Mouse (Mus musculus) heart, postnatal 25 days (tissue): ENCODE measurements at regions not wholly inside any gene's neighbourhood (a gene's known extent, or its start where the extent isn't known, plus 50 kb on each side); places are given as distances from the start of the nearest gene placed in this dataset.

Experiments
- DNase-seq: peaks from one replicate; pipeline ENCODE4 v3.0.0; 2022; ENCODE audit warnings: low spot score
- intact Hi-C: fragments of 180-260 bp; cut with DNase I; formaldehyde crosslinking; loops from one replicate; pipeline ENCODE4 v1.15.1; 2025

DNA sequence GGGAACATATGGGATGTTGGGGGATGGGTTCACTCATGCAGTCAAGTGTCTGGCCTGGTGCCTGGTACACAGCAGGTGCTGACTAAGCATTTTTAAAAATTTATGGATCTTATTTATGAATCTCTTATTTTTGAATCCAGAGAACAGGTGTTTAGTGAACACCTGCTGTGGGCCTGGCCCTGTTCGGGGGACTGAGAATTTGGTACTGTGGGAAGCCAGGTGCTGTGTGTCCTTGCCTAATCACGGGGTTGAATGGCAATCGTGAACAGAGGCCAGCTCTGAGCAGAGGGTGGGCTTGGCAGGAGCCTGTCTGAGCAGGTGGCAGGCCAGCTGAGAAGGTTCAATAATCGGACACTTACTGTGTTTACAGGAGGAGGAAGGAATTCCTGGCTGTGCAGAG, 261.5 kb downstream of the Matn1 start:
- no peak for DNase-seq
- intact Hi-C loops, result no loop called here

- no peak for DNase-seq
- intact Hi-C loops, result no loop called here
Observed at GRCm38 (mm10) chr4:131206181-131206885, 262.1 kb downstream of the Matn1 start.

GRCm38 (mm10) chr4:131206886-131207200, 262.7 kb downstream of the Matn1 start:
- DNase-seq, result no peak
- intact Hi-C loops, result no loop called here

- no peak for DNase-seq
- intact Hi-C loops, result no loop called here
Observed at GRCm38 (mm10) chr4:131207249-131207648, 263.1 kb downstream of the Matn1 start.

DNA sequence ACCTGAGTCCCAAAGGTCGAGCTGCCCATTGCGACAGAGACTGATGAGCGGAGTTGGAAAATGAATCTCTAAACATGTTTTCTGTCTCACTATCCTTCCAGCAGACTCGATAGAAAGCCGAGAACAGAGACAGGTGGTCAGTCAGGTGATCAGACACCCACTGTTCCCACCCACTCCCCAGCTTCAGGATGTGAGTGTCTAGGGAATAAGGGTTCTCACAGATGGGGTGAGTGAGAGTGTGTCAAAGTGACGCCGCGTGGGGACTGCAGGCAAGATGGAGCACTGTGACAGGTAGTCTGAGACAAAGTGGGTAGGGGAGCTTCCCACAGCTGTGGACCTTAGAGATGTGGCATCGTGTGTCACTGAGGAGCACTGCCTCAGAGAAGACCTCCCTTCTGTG, 264.0 kb downstream of the Matn1 start:
- intact Hi-C loops, result no loop called here
- no peak for DNase-seq

DNA sequence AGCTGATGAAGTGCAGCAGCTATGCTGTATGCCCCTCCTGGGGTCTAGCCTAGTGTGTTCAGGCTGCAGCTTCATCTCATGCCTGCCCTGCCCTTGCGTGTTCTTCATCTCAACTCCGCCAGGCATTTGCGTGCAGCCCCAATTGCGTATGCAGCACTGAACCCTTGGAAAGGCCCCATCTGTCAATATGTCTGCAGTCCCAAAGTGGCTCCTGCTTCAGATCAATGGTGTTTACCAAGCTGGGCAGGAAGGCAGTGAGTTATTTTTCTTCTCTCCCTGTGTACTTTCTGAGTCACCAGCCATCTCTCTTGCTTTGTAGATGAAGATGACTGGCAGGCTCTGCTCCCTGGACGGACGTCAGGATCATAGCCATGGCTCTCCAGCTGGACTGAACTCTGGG, 264.5 kb downstream of the Matn1 start:
- DNase-seq, result no peak
- intact Hi-C loops, result no loop called here

DNA sequence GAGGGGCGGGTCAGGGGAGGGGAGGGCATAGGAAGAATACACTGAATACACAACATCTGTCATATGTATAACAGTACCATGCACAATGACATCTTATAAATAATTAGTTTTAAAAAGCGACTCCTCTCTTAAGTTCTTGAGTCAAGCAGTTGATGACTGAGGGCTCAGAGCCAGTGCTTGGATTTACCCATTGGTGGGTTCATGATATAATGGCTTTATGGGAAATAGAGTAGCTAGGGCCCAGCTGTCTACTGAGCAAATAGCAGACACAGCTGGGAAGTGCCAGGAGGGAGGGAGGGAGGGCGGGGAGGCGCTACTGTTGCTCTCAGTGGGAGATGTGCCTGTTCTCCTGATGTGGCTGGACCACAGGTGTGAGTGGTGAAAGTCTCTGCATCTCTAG, 268.5 kb downstream of the Matn1 start:
- intact Hi-C loops, result no loop called here
- no peak for DNase-seq

- intact Hi-C loops, result no loop called here
- DNase-seq, result no peak
Observed at GRCm38 (mm10) chr4:131215682-131216081, 271.5 kb downstream of the Matn1 start.

DNA sequence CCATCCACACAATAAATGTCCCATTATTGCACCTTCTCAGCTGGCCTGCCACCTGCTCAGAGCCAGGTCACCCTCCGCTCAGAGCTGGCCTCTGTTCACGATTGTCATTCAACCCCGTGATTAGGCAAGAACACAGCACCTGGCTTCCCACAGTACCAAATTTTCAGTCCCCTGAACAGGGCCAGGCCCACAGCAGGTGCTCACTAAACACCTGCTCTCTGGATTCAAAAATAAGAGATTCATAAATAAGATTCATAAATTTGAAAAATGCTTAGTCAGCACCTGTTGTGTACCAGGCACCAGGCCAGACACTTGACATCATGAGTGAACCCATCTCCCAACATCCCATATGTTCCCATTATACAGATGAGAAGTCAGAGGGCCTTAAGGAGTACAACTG, 272.2 kb downstream of the Matn1 start:
- DNase-seq, result no peak
- intact Hi-C loops, result no loop called here

DNA sequence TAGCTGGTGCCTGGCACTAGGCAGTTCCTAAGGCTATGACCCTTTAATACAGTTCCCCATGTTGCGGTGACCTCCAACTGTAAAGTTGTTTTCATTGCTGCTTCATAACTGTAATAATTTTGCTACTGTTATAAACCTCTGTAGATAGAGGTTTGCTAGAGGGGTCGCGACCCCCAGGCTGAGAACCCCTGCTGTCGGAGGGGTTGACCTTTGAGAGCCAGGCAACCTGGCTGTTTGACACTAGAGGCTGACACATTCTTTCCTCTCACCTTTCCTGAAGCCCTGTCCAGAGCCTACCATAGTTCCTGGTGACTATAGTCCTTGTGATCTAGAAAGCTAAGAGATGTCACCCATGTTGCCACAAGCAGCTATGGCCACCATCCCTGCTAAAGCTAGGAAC, 272.9 kb downstream of the Matn1 start:
- no peak for DNase-seq
- intact Hi-C loops, result no loop called here

DNA sequence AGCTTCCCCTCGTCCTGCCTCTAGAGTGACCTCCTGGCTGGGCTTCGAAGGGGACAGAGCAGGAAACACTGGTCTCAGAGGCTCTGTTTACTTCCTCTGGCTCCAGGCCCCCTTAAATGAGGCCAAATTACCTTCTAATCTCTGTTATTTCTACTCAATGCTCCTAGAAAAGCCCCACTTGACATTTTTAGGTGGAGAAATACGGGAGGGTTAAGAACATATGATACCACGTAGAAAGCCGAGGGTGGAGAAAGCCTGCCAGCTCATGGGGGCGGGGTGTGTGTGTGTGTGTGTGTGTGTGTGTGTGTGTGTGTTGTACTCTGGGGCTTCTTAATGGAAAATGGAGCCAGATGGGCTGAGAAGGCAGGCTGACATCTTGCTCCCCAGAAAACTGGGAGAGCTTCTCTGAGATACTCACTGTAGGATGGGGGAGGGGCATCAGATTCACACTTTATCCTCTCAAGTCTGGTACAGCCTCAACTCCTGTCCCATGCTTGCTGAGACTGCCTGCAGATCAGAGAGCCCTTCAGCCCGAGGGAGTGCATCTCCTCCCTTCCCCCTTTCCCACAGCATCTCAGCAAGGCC, 273.5 kb downstream of the Matn1 start:
- DNase-seq, result no peak
- intact Hi-C loops, result no loop called here

DNA sequence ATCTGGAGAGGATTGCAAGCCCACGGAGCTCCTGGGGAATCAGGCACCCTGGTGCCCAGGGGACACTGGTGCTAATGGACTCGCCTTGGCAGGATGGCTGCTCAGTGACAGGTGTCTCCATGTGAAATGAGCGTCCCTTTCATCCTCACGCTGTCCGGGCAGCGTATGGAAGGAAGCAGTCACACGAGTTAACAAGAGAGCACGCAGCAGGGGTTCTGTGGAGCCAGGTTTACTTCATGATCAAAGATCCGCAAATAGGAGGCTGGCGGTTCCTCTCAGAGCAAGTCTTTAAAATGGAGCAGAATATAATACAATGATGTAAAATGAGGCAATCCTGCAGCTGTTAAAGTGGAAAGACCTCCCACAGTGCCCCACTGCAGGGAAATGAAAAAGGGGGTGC, 276.8 kb downstream of the Matn1 start:
- no peak for DNase-seq
- intact Hi-C loops, result no loop called here

- no peak for DNase-seq
- intact Hi-C loops, result no loop called here
Observed at GRCm38 (mm10) chr4:131230361-131230760, 286.2 kb downstream of the Matn1 start.

DNA sequence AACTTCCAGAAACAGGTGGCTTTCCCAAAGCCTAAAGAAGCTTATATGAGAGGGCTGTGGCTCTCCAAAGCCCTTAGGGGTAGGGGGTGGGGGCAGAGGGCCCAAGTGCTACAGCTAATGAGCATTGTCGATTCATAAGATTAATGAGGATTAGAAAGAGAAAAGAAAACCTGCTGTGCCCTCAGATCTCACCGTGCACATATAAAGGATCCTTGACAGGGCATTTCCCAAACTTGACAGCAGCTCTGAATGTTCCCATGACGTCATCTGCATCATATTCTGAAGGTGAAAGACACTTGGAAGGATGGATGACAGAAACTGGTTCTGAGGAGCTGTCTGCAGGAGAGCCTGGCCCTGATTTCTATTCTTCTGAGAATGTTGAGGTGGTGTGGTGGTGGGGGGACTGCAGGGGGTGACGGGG, 292.4 kb downstream of the Matn1 start:
- intact Hi-C loops, result no loop called here
- DNase-seq, result no peak

DNA sequence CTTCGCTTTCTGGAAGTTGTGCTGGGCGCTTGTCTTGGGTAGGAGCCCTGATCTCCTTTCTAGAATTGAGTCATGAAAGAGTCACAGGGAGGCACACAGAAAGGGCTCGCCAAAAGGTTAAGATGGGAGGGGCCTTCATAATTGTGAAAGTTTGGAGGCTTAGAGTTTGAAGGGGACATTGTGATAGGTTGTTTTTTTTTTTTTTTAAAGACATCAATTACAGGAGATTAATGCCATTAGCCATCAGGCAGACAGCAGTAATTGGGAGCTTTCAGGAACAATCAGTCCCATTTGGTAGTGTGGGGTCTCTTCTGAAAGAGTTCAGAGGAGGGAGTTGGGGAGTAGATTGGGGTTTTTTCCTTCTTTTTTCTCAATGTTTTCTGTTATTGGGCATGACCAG, 294.4 kb downstream of the Matn1 start:
- intact Hi-C loops, result no loop called here
- no peak for DNase-seq

DNA sequence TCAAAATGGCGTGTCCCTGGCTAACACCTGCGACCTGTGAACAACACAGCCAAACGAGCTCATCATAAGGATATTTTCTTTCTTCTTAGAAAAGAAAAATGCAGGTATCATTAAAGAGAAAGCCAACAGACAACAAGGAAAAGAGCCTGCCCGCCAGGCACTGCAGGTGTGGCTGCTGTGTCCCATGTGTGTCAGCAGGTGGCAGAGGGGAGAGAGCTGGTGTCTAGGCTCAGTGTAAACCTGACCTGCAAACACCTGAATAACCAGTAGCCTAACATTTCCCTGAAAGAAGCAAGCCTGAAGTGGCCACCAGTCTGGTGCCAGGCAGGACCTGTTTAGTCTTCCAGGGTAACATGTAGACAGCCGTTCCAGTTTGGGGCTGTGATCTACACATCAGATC, 294.9 kb downstream of the Matn1 start:
- DNase-seq, result no peak
- intact Hi-C loops, result no loop called here

- no peak for DNase-seq
- intact Hi-C loops, result loop anchor here (5.0 kb wide), 1 partner anchor 602 kb away; the partner anchor contains the start of gene Mecr
Observed at GRCm38 (mm10) chr4:131240457-131240856, 296.3 kb downstream of the Matn1 start.

DNA sequence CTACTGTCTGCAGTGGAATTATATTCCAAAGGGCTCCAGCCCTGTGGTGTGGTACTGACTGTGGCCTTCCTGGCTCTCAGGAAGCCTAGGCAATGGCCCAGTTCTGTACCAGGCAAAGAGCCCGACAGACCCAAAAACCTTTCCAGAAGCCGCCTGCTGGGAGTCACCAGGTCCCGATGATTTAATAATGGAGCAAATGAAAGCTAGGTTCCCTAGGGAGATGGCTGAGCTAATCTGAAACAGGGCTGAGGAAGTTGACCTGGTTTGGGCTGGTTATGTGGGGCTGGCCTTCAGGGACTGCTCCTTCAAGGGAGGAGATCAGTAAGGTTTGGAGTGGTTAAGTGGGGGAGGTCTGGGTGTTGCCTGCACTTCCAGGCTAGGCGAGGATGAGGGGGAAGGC, 298.1 kb downstream of the Matn1 start:
- intact Hi-C loops, result loop anchor here (5.0 kb wide), 1 partner anchor 600 kb away; the partner anchor contains the start of gene Mecr
- no peak for DNase-seq

DNA sequence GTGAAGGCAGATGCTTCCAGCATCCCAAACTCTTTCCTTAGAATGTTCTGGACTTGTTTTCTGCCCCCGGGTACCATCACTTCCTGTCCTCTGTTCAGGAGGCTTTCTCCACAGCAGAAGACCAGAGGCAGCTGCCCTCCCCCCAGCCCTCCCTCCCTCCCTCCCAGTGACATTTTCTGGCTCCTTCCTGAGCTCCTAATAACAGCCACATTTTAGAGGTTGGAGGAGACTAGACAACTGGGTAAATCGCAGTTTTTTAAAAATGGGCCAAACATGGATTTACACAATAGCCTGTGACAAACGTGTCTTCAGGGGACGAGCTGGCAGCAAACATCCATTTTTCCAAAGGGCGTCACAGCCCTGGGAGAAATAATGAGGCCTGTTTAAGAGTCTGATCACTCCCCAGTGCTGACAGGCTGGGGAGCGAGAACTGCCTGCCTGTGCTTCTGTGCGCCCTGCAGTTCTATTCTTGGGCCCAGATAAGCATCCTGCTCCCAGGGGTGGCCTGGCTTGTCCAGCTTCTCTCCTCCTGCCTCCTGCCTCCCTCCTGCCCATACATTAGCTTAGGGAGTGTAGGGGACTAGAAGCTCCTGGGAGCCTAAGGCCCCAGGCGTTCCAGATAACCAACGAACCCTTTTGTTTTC, 299.7 kb downstream of the Matn1 start:
- DNase-seq, result peak; percentile 17
- intact Hi-C loops, result loop anchor here (5.0 kb wide), 1 partner anchor 598 kb away; the partner anchor contains the start of gene Mecr

- intact Hi-C loops, result loop anchor here (1.0 to 5.0 kb wide), 4 partner anchors 111 to 586 kb away; partner anchors contain the start of gene Ptpru
Observed at GRCm38 (mm10) chr4:131252602-131253442, 308.6 kb downstream of the Matn1 start.

More at GRCm38 (mm10) chr4:131252602-131253442, 308.6 kb downstream of the Matn1 start:
- peak; percentile 45 for DNase-seq
